Mouse (Mus musculus): ENCODE data around the gene Mex3a.

DNA sequence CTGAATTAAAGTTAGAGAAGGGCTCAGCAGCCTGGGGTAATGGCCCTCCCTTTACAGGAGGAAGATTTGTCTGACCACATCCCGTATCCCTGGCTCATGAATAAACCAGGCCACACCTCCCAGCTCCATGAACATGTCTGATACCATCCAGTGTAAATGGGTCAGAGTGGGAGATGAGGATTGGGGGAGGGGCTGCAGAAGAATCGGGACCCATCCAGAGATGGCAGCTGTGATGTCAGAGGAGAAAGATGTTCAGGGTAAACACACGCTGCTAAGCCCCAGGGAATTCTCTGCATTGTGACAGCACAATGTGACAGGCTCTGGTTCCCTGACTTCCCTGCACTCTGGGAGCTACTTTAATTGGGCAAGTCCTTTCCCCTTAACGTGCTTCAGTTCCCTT is 31.2 kb downstream of the Mex3a start:
- TF ChIP-seq POLR2A (IDR thresholded peaks at IDR 0.05; ENCODE audit: extremely low read depth, insufficient read depth, low read length): no peak
- no peak for TF ChIP-seq CTCF (IDR thresholded peaks at IDR 0.05; ENCODE audit: low read depth, low read length)

All from liver, adult 2 months (tissue).